Mouse (Mus musculus): ENCODE measurements around the gene Kcnn1. TPM values are rescaled to one million over a fixed set of nuclear protein-coding genes. Genes with fewer than 3 reads are reported as not detected.

The Kcnn1 gene
- polyA plus RNA-seq, 1 experiment = 3.2 TPM

- H3K79me3 ChIP-seq (ENCODE audit: low read depth) = no peaks in the 10 kb centered on the region
- H3K27me3 ChIP-seq (ENCODE audit: control insufficient read depth, insufficient read depth, insufficient read length) = no peaks in the 10 kb centered on the region
- TF ChIP-seq MAX (IDR thresholded peaks at IDR 0.05) = no peak
- no peak for TF ChIP-seq FOSL1 (IDR thresholded peaks at IDR 0.05; ENCODE audit: insufficient read depth, low read length, poor library complexity, severe bottlenecking)
- no peak overlapping the region for H3K4me3 ChIP-seq (ENCODE audit: insufficient read depth, poor library complexity, severe bottlenecking)
- peaks cover 11% of the 10 kb centered on the region for H3K79me2 ChIP-seq (ENCODE audit: control insufficient read depth, insufficient read depth)
- H3ac ChIP-seq (ENCODE audit: control insufficient read depth, insufficient read length, low read depth) = no peak overlapping the region
- H3K36me3 ChIP-seq (ENCODE audit: control insufficient read depth, insufficient read depth) = no peaks in the 10 kb centered on the region
Observed at GRCm38 (mm10) chr8:70798281-70798680, 64.8 kb downstream of the Kcnn1 start.

- H3K4me3 ChIP-seq (ENCODE audit: insufficient read depth, poor library complexity, severe bottlenecking) = peak overlapping the region; percentile 34
- H3K79me2 ChIP-seq (ENCODE audit: control insufficient read depth, insufficient read depth) = peaks cover 7% of the 10 kb centered on the region
- no peak for TF ChIP-seq MAX (IDR thresholded peaks at IDR 0.05)
- TF ChIP-seq USF1 (IDR thresholded peaks at IDR 0.05; ENCODE audit: low read depth) = no peak
- TF ChIP-seq CEBPB (IDR thresholded peaks at IDR 0.05; ENCODE audit: low read depth) = no peak
- TF ChIP-seq MYOG (IDR thresholded peaks at IDR 0.05; ENCODE audit: control insufficient read depth, extremely low read depth, insufficient read length) = no peak
- TF ChIP-seq CTCF (IDR thresholded peaks at IDR 0.05; ENCODE audit: control insufficient read depth, insufficient read depth, insufficient read length) = no peak
- TF ChIP-seq MYOD1 (IDR thresholded peaks at IDR 0.05; ENCODE audit: control insufficient read depth, insufficient read length, low read depth) = no peak
- no peak for TF ChIP-seq FOSL1 (IDR thresholded peaks at IDR 0.05; ENCODE audit: insufficient read depth, low read length, poor library complexity, severe bottlenecking)
- no peaks in the 10 kb centered on the region for H3K27me3 ChIP-seq (ENCODE audit: control insufficient read depth, insufficient read depth, insufficient read length)
- H3K36me3 ChIP-seq (ENCODE audit: control insufficient read depth, insufficient read depth) = no peaks in the 10 kb centered on the region
- H3ac ChIP-seq (ENCODE audit: control insufficient read depth, insufficient read length, low read depth) = peak overlapping the region; percentile 77
- H3K79me3 ChIP-seq (ENCODE audit: low read depth) = no peaks in the 10 kb centered on the region
Observed at GRCm38 (mm10) chr8:70797081-70798070, 65.7 kb downstream of the Kcnn1 start.

- H3K4me3 ChIP-seq (ENCODE audit: insufficient read depth, poor library complexity, severe bottlenecking) = peak overlapping the region; percentile 34
- H3K27me3 ChIP-seq (ENCODE audit: control insufficient read depth, insufficient read depth, insufficient read length) = no peaks in the 10 kb centered on the region
- H3K79me2 ChIP-seq (ENCODE audit: control insufficient read depth, insufficient read depth) = peaks cover 14% of the 10 kb centered on the region
- H3K36me3 ChIP-seq (ENCODE audit: control insufficient read depth, insufficient read depth) = no peaks in the 10 kb centered on the region
- TF ChIP-seq CTCF (IDR thresholded peaks at IDR 0.05; ENCODE audit: control insufficient read depth, insufficient read depth, insufficient read length) = no peak
- TF ChIP-seq CEBPB (IDR thresholded peaks at IDR 0.05; ENCODE audit: low read depth) = no peak
- peak; percentile 4 for TF ChIP-seq MYOD1 (IDR thresholded peaks at IDR 0.05; ENCODE audit: control insufficient read depth, insufficient read length, low read depth)
- TF ChIP-seq MAX (IDR thresholded peaks at IDR 0.05) = peak; percentile 25
- TF ChIP-seq MYOG (IDR thresholded peaks at IDR 0.05; ENCODE audit: control insufficient read depth, extremely low read depth, insufficient read length) = no peak
- TF ChIP-seq USF1 (IDR thresholded peaks at IDR 0.05; ENCODE audit: low read depth) = no peak
- H3ac ChIP-seq (ENCODE audit: control insufficient read depth, insufficient read length, low read depth) = peak overlapping the region; percentile 28
- H3K79me3 ChIP-seq (ENCODE audit: low read depth) = peaks cover 5% of the 10 kb centered on the region
Observed at GRCm38 (mm10) chr8:70796403-70797080, 66.5 kb downstream of the Kcnn1 start.

- no peaks in the 10 kb centered on the region for H3K36me3 ChIP-seq (ENCODE audit: control insufficient read depth, insufficient read depth)
- H3K79me3 ChIP-seq (ENCODE audit: low read depth) = peaks cover 8% of the 10 kb centered on the region
- H3K27me3 ChIP-seq (ENCODE audit: control insufficient read depth, insufficient read depth, insufficient read length) = no peaks in the 10 kb centered on the region
- peaks cover 25% of the 10 kb centered on the region for H3K79me2 ChIP-seq (ENCODE audit: control insufficient read depth, insufficient read depth)
- H3K4me3 ChIP-seq (ENCODE audit: insufficient read depth, poor library complexity, severe bottlenecking) = no peak overlapping the region
- no peak overlapping the region for H3ac ChIP-seq (ENCODE audit: control insufficient read depth, insufficient read length, low read depth)
- TF ChIP-seq MYOD1 (IDR thresholded peaks at IDR 0.05; ENCODE audit: control insufficient read depth, insufficient read length, low read depth) = no peak
- TF ChIP-seq MAX (IDR thresholded peaks at IDR 0.05) = no peak
- TF ChIP-seq FOSL1 (IDR thresholded peaks at IDR 0.05; ENCODE audit: insufficient read depth, low read length, poor library complexity, severe bottlenecking) = no peak
- no peak for TF ChIP-seq CTCF (IDR thresholded peaks at IDR 0.05; ENCODE audit: control insufficient read depth, insufficient read depth, insufficient read length)
- TF ChIP-seq USF1 (IDR thresholded peaks at IDR 0.05; ENCODE audit: low read depth) = no peak
- TF ChIP-seq MYOG (IDR thresholded peaks at IDR 0.05; ENCODE audit: control insufficient read depth, extremely low read depth, insufficient read length) = no peak
- TF ChIP-seq CEBPB (IDR thresholded peaks at IDR 0.05; ENCODE audit: low read depth) = no peak
Observed at GRCm38 (mm10) chr8:70795370-70795769, 67.7 kb downstream of the Kcnn1 start.

GRCm38 (mm10) chr8:70794215-70794614 lies 68.8 kb downstream of the Kcnn1 start:
- Histone ChIP-seq H3K4me3 (ENCODE audit: insufficient read depth, poor library complexity, severe bottlenecking) (no peak overlapping the region), H3K79me2 (ENCODE audit: control insufficient read depth, insufficient read depth) (peaks cover 24% of the 10 kb centered on the region), H3K27me3 (ENCODE audit: control insufficient read depth, insufficient read depth, insufficient read length) (no peaks in the 10 kb centered on the region), H3K79me3 (ENCODE audit: low read depth) (peaks cover 10% of the 10 kb centered on the region), H3K36me3 (ENCODE audit: control insufficient read depth, insufficient read depth) (no peaks in the 10 kb centered on the region), H3ac (ENCODE audit: control insufficient read depth, insufficient read length, low read depth) (no peak overlapping the region)
- no peak for TF ChIP-seq MYOD1 (IDR thresholded peaks at IDR 0.05; ENCODE audit: control insufficient read depth, insufficient read length, low read depth)
- no peak for TF ChIP-seq FOSL1 (IDR thresholded peaks at IDR 0.05; ENCODE audit: insufficient read depth, low read length, poor library complexity, severe bottlenecking)
